Mouse (Mus musculus) urinary bladder, adult 2 months (tissue): ENCODE data around the gene Hmgb1. TPM values are rescaled to one million over a fixed set of nuclear protein-coding genes. Genes with fewer than 3 reads are reported as not detected.
A peak's percentile ranks its signal among the peaks of the same experiment; 100 is the strongest.

Experiments
- DNase-seq: peaks from one replicate; pipeline ENCODE4 v3.0.0; 2022; ENCODE audit warnings: low spot score
- polyA plus RNA-seq: library from polyadenylated mRNA; depleted of rRNA; stranded (reverse); fragments of >200 nt; gene quantifications from 2 replicates; pipeline ENCODE4 v1.2.3, GENCODE M21; 2012

Gene Hmgb1
- polyA plus RNA-seq, 1 experiment: 230 TPM

DNA sequence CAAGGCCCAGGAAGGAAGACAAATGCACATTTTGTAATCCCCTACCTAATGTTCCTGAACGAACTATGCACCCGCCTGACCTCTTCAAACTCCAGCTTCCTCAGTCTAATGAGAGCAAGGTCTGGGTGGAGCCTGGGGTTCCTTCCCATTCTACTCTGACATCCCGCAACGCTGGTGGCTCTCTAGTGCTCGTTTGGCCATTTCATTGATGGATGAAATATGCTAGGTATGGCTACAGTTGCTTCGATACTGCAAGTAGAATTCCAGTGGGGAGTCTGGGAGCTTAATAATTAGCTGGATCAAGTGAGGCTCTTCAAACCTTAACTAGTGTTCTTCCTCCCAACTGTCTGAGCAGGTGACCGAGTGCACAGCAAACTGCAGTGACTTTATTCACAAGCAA, 163.2 kb downstream of the Hmgb1 start:
- DNase-seq: no peak

DNA sequence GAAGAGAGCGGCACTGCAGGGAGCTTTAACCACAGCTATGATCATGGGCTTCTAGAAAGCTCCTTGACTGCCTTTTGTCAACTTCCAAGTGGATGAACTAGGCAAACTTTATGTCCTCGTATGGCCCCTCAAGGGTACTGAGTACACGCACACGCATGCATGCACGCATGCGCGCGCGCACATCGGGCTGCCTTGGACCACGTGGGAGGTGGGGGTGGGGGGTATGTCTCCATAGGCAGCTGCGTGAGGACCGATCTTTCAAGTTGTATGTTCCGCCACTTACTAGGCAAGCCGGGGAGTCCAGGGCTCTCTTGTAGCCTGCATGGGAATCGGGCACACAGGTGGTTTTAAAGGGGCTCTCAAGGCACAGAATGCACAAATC, 163.6 kb downstream of the Hmgb1 start:
- DNase-seq: no peak

DNA sequence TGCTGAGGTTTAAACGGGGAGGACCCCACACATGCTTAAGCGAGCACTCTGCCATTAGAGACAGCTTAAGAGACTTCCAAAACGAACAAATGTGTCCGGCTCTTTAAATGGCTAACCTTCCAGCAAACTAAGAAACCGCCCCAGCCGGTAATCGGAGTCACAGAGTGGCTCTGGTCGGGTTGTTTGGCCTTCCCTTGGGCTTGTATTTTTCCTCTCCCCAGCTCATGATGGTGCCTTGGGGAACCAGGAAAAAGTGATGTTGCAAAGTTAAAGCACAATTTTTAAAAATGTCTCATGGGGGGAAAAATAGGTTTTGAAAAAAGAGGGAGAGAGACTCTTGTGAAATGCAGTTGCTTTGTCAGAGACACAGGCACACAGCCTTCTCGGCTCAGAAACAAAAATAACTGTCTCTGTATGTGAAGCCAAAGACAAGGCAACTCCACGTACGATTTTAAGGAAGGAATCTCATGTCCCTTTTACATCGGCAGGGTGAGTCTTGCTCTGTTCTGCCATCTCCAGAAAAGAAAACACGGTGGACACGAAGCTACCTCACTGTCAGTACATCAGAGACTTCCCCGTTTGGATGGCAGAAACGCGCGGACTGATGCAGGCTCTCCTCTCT, 164.1 kb downstream of the Hmgb1 start:
- DNase-seq: no peak

- no peak for DNase-seq
Observed at GRCm38 (mm10) chr5:149017666-149018415, 166.4 kb downstream of the Hmgb1 start.

DNA sequence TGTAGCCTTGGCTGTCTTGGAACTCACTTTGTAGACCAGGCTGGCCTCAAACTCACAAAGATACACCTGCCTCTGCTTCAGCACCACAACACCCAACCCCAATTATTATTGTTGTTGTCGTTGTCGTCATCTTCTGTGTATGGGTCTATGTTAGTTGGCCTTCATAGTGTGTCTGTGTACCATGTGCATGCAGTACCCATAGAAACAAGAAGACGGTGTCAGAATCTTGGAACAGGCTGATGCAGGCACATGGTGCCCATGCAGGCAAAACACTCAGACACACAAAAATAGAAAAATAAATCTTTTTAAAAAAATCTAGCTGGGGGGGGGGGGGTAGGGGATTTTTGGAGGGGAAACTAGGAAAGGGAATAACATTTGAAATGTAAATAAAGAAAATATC, 167.1 kb downstream of the Hmgb1 start:
- DNase-seq: no peak

GRCm38 (mm10) chr5:149016261-149016660, 168.0 kb downstream of the Hmgb1 start:
- DNase-seq: no peak

- no peak for DNase-seq
Observed at GRCm38 (mm10) chr5:149015335-149016201, 168.7 kb downstream of the Hmgb1 start.

GRCm38 (mm10) chr5:149014600-149015268, 169.6 kb downstream of the Hmgb1 start:
- no peak for DNase-seq

DNA sequence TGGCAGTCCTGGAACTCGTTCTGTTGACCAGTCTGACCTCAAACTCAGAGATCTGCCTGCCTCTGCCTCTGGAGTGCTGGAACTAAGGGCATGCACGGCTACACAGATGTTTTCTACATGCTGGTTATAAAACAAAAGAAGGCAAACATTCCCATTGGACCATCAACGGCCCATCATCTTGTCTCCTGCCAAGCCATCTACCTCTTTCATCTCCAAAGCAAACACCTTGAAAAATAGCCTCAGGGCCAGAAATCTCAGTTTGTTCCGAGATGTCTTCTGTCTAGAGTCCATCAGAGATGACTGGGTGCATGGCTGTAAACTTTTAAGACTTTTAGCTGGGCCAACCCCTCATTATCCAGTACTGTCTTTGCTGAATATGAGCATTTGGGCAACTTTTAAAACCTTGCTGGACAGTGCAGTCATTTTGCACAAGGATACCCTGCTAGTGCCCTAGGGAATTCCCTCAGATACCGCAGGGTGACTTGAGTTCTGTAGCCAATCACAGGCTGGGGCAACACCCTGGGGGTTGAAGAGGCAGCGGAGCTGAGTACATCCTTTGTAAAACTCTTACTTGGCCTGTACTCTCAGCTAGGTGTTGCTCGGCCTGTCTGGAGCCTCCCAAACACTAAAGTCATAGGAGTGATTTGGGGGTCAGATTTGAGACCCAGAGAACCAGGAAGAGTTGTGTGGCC, 170.3 kb downstream of the Hmgb1 start:
- DNase-seq: no peak

DNA sequence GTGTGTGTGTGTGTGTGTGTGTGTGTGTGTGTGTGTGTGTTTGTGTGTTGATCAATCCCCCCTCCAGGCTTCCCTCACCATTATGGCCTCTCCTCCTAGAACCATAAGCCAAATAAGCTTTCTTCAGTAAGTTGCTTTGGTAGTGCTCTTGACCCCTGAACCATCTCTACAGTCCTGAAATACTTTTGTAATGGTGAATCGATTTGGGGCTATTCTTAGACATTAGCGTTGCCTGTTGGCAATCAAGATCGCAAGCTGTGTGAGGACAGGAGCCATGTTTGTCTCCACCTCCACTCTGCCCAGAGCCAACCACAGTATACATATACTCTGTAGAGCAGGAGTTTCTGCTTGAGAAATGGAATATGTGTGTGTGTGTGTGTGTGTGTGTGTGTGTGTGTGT, 175.2 kb downstream of the Hmgb1 start:
- DNase-seq: no peak

DNA sequence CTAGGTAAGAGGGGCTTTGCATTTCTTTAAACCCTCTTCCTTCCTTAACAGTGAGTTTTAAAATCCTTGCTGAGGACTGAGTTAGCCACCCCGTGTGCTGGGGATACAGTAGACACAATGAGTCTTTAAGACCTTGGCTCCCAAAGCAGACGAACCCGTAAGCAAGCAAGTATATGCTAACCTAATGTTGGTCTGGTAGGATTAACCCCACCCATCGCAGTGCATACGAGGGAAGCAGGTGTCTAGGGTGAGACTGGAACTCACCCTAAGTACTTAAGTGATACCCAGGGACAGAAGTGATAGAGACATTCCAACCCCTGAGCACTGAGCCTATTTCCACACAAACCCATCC, 177.0 kb downstream of the Hmgb1 start:
- no peak for DNase-seq

- DNase-seq: peak; percentile 100
Observed at GRCm38 (mm10) chr5:149006362-149007294, 177.7 kb downstream of the Hmgb1 start.

- no peak for DNase-seq
Observed at GRCm38 (mm10) chr5:149005701-149006361, 178.5 kb downstream of the Hmgb1 start.

DNA sequence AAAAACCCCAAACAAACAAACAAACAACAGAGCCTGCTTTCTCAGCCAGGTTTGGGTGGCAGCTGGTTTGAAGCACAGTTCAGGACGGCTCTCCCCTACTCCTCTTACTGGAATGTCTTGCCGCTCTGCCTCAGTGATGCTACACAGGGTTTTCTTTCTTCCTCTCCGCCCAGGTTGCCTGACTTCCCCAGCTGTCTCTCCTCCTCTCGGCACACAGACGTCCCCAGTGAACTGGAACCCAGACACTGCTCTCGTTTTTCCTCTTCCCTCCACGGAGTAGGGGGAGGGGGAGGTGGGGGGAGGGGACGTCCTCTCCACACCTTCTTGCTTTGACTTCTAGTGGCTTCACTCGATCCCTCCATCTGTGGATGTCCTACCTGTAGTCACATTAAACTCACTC, 179.2 kb downstream of the Hmgb1 start:
- DNase-seq: no peak

GRCm38 (mm10) chr5:149003137-149003536, 181.2 kb downstream of the Hmgb1 start:
- DNase-seq: no peak

DNA sequence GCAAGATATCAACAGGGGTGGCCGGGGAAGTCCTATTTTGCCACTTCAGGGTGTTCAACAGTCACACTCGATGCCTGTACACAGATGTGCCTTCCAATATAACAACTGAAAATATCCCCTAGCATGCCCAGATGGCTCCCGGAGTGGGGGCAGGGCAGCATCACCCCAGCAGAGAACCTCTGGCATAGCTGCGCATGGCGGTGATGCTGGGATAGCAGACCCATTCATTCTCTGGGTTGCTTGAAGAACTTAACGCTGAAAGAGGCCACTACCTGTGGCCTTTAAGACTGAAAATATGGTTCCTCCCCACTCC, 181.5 kb downstream of the Hmgb1 start:
- no peak for DNase-seq

GRCm38 (mm10) chr5:149002034-149002802, 182.1 kb downstream of the Hmgb1 start:
- no peak for DNase-seq

- DNase-seq: no peak
Observed at GRCm38 (mm10) chr5:148999802-149000201, 184.5 kb downstream of the Hmgb1 start.

GRCm38 (mm10) chr5:148998512-148998911, 185.8 kb downstream of the Hmgb1 start:
- no peak for DNase-seq
